ENCODE assay signal across 9 mouse cellular contexts in genomic region chr5:77442856-77443623, GRCm38 (mm10).
"Had no signal": no experiment of that assay in that cellular context is flagged by ENCODE, and none has a peak within 500 bp of the region (broad histone marks: within the 10 kb centered on the region; RNA-seq: fewer than 3 reads in every experiment).

No protein-coding gene starts in this region.

- H3K36me3 ChIP-seq: hindbrain, embryonic 13.5 days; limb, embryonic 13.5 days; liver, embryonic 13.5 days; midbrain, embryonic 13.5 days had no signal

- H3K4me3 ChIP-seq: hindbrain, embryonic 13.5 days; limb, embryonic 13.5 days; liver, embryonic 13.5 days; midbrain, embryonic 13.5 days had no signal

- DNase-seq: left cerebral cortex, postnatal 4 days; liver, embryonic 13.5 days; lung, adult 18-20 months; right cerebral cortex, postnatal 25 days had no signal

- H3K27me3 ChIP-seq: hindbrain, embryonic 13.5 days; liver, embryonic 13.5 days; midbrain, embryonic 13.5 days had no signal

- H3K9ac ChIP-seq: hindbrain, embryonic 13.5 days; limb, embryonic 13.5 days; liver, embryonic 13.5 days; midbrain, embryonic 13.5 days had no signal

- H3K4me2 ChIP-seq: hindbrain, embryonic 13.5 days; limb, embryonic 13.5 days; liver, embryonic 13.5 days; midbrain, embryonic 13.5 days had no signal

- H3K4me1 ChIP-seq: limb, embryonic 13.5 days; liver, embryonic 13.5 days; midbrain, embryonic 13.5 days had no signal

- ATAC-seq: hindbrain, postnatal 0 days; midbrain, embryonic 13.5 days had no signal

- H3K9me3 ChIP-seq: hindbrain, embryonic 13.5 days; liver, embryonic 13.5 days; midbrain, embryonic 13.5 days had no signal

- H3K27ac ChIP-seq: hindbrain, embryonic 13.5 days; hindbrain, postnatal 0 days; limb, embryonic 13.5 days; liver, embryonic 13.5 days; midbrain, embryonic 13.5 days; stomach, postnatal 0 days had no signal
